17 mouse cellular contexts compared by ENCODE assay signal in the genomic region with DNA sequence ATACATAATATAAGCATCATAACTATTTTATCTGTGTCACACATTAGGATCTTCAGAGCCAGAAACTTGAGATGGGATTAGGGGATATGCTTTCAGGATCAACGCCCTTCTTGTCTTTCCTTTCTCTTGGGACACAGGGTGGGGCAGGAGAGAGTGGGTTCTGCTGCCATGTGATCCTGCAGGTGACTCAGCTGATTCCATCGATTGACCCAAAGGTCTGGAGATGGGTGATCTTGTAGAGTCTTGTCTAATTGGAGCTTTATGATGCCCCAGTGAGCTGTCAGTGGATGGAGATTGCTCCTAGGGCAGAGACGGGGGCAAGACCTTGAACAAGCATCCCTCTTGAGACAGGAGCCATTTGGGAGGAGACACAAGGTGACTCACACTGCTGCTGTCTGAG.
"Had no signal": no experiment of that assay in that cellular context is flagged by ENCODE, and none has a peak within 500 bp of the region (broad histone marks: within the 10 kb centered on the region; RNA-seq: fewer than 3 reads in every experiment).

No protein-coding gene starts in this region.

- H3K9ac ChIP-seq: liver, embryonic 15.5 days; liver, postnatal 0 days; lung, embryonic 15.5 days; midbrain, embryonic 13.5 days; neural tube, embryonic 12.5 days; stomach, embryonic 15.5 days had no signal

- H3K9me3 ChIP-seq: liver, embryonic 15.5 days; lung, embryonic 15.5 days; midbrain, embryonic 10.5 days; midbrain, embryonic 13.5 days; neural tube, embryonic 12.5 days; stomach, embryonic 15.5 days had no signal

- H3K27ac ChIP-seq: liver, embryonic 15.5 days; lung, embryonic 15.5 days; midbrain, embryonic 13.5 days; neural tube, embryonic 12.5 days; stomach, embryonic 15.5 days; stomach, postnatal 0 days had no signal

- H3K27me3 ChIP-seq: liver, embryonic 15.5 days; lung, embryonic 15.5 days; midbrain, embryonic 13.5 days; neural tube, embryonic 12.5 days; stomach, embryonic 15.5 days had no signal

- H3K4me3 ChIP-seq: liver, embryonic 15.5 days; lung, embryonic 15.5 days; midbrain, embryonic 10.5 days; midbrain, embryonic 13.5 days; myocyte; neural tube, embryonic 12.5 days; stomach, embryonic 15.5 days had no signal

- H3K4me2 ChIP-seq: liver, embryonic 15.5 days; lung, embryonic 15.5 days; midbrain, embryonic 13.5 days; neural tube, embryonic 12.5 days; stomach, embryonic 15.5 days had no signal

- H3K4me1 ChIP-seq: liver, embryonic 15.5 days; lung, embryonic 15.5 days; neural tube, embryonic 12.5 days; stomach, embryonic 15.5 days had no signal

- DNase-seq: liver, postnatal 0 days; lung, adult 2 months; lung, postnatal 4 days; right cerebral cortex, postnatal 14 days; thymus, adult 2 months; thymus, postnatal 25 days; thymus, postnatal 4 days had no signal

- H3K36me3 ChIP-seq: liver, embryonic 15.5 days; lung, embryonic 15.5 days; midbrain, embryonic 10.5 days; midbrain, embryonic 13.5 days; neural tube, embryonic 12.5 days; stomach, embryonic 15.5 days had no signal

- ATAC-seq: liver, postnatal 0 days; lung, postnatal 0 days; midbrain, embryonic 13.5 days; midbrain, embryonic 16.5 days had no signal
